Mouse (Mus musculus): ENCODE measurements around the gene Lgr4. TPM values are rescaled to one million over a fixed set of nuclear protein-coding genes. Genes with fewer than 3 reads are reported as not detected.

The Lgr4 gene
- polyA plus RNA-seq, 1 experiment from 2014 or later: 4.7 TPM

- DNase-seq (ENCODE audit: low spot score): no peak
- H3K27me3 ChIP-seq (replicated peaks; ENCODE audit: control insufficient read depth, insufficient read depth, low read length): peaks cover 2% of the 10 kb centered on the region; the same call in 1 of the 2 replicates
These were observed 53.4 kb downstream of the Lgr4 start for GRCm38 (mm10) chr2:109970744-109971410.

GRCm38 (mm10) chr2:109972310-109972709, 54.9 kb downstream of the Lgr4 start:
- no peak overlapping the region for H3K27ac ChIP-seq (ENCODE audit: low read depth, low read length)
- DNase-seq (ENCODE audit: low spot score): no peak
- no peak overlapping the region for H3K4me3 ChIP-seq (ENCODE audit: low read depth, low read length)
- no peak overlapping the region for H3K9ac ChIP-seq (ENCODE audit: low read length)
- 60% methylated on average over 2 of the region's 2 CpGs for WGBS
- no peaks in the 10 kb centered on the region for H3K9me3 ChIP-seq (replicated peaks; ENCODE audit: control insufficient read depth, low read length)
- ATAC-seq: no peak
- H3K27me3 ChIP-seq (replicated peaks; ENCODE audit: control insufficient read depth, insufficient read depth, low read length): 0 out of 2 replicates have a peak, but pooled peaks cover 6% of the 10 kb centered on the region
- no peaks in the 10 kb centered on the region for H3K36me3 ChIP-seq (ENCODE audit: control insufficient read depth, insufficient read depth, low read length)
- no peaks in the 10 kb centered on the region for H3K4me1 ChIP-seq (ENCODE audit: control insufficient read depth, insufficient read depth, low read length)
- H3K4me2 ChIP-seq (ENCODE audit: low read length): no peak overlapping the region

More at GRCm38 (mm10) chr2:109970744-109971410, 53.4 kb downstream of the Lgr4 start:
- Histone ChIP-seq H3K27ac (ENCODE audit: low read depth, low read length) (no peak overlapping the region), H3K9ac (ENCODE audit: low read length) (no peak overlapping the region), H3K36me3 (ENCODE audit: control insufficient read depth, insufficient read depth, low read length) (no peaks in the 10 kb centered on the region), H3K9me3 (replicated peaks; ENCODE audit: control insufficient read depth, low read length) (no peaks in the 10 kb centered on the region), H3K4me3 (ENCODE audit: low read depth, low read length) (no peak overlapping the region), H3K4me2 (ENCODE audit: low read length) (no peak overlapping the region), H3K4me1 (ENCODE audit: control insufficient read depth, insufficient read depth, low read length) (no peaks in the 10 kb centered on the region)
- ATAC-seq: no peak
- WGBS: 71% methylated on average over 8 of the region's 8 CpGs

- Histone ChIP-seq H3K4me1 (ENCODE audit: control insufficient read depth, insufficient read depth, low read length) (no peaks in the 10 kb centered on the region), H3K27me3 (replicated peaks; ENCODE audit: control insufficient read depth, insufficient read depth, low read length) (0 out of 2 replicates have a peak, but pooled peaks cover 7% of the 10 kb centered on the region), H3K4me2 (ENCODE audit: low read length) (no peak overlapping the region), H3K27ac (ENCODE audit: low read depth, low read length) (no peak overlapping the region), H3K9ac (ENCODE audit: low read length) (no peak overlapping the region), H3K9me3 (replicated peaks; ENCODE audit: control insufficient read depth, low read length) (no peaks in the 10 kb centered on the region), H3K36me3 (ENCODE audit: control insufficient read depth, insufficient read depth, low read length) (no peaks in the 10 kb centered on the region), H3K4me3 (ENCODE audit: low read depth, low read length) (no peak overlapping the region)
- DNase-seq (ENCODE audit: low spot score) (no peak), ATAC-seq (no peak)
- WGBS: 54% methylated on average over 7 of the region's 7 CpGs
These were observed 55.5 kb downstream of the Lgr4 start for GRCm38 (mm10) chr2:109972922-109973321.

- H3K36me3 ChIP-seq (ENCODE audit: control insufficient read depth, insufficient read depth, low read length): no peaks in the 10 kb centered on the region
- H3K4me1 ChIP-seq (ENCODE audit: control insufficient read depth, insufficient read depth, low read length): no peaks in the 10 kb centered on the region
- WGBS: 96% methylated on average over 7 of the region's 7 CpGs
- H3K27me3 ChIP-seq (replicated peaks; ENCODE audit: control insufficient read depth, insufficient read depth, low read length): 0 out of 2 replicates have a peak, but pooled peaks cover 7% of the 10 kb centered on the region
- ATAC-seq (no peak), DNase-seq (ENCODE audit: low spot score) (no peak)
- H3K9me3 ChIP-seq (replicated peaks; ENCODE audit: control insufficient read depth, low read length): no peaks in the 10 kb centered on the region
- no peak overlapping the region for H3K4me3 ChIP-seq (ENCODE audit: low read depth, low read length)
- no peak overlapping the region for H3K9ac ChIP-seq (ENCODE audit: low read length)
- H3K4me2 ChIP-seq (ENCODE audit: low read length): no peak overlapping the region
- no peak overlapping the region for H3K27ac ChIP-seq (ENCODE audit: low read depth, low read length)
These were observed 57.4 kb downstream of the Lgr4 start for GRCm38 (mm10) chr2:109974807-109975206.

DNA sequence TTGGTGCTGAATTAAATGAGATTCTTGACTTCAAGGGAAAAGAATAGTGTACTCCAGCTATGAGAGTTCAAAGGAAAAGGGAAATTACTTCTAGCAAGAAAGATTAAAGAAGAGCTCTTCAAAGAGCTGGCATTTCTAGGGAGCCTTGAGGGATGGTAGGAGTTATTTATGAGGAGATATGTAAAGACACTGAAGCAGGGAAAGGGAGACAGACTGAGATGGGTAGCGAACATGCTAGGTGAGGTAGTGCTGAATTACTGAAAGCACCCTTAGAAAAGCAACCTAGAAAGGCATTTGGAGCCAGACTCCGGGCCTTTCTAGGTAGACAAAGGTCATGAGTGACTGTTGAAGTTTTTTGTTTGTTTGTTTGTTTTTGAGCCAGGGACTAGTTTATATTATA, 58.7 kb downstream of the Lgr4 start:
- ATAC-seq: no peak
- H3K27ac ChIP-seq (ENCODE audit: low read depth, low read length): no peak overlapping the region
- no peak overlapping the region for H3K9ac ChIP-seq (ENCODE audit: low read length)
- H3K9me3 ChIP-seq (replicated peaks; ENCODE audit: control insufficient read depth, low read length): no peaks in the 10 kb centered on the region
- H3K4me3 ChIP-seq (ENCODE audit: low read depth, low read length): no peak overlapping the region
- 88% methylated on average over 2 of the region's 2 CpGs for WGBS
- H3K4me1 ChIP-seq (ENCODE audit: control insufficient read depth, insufficient read depth, low read length): no peaks in the 10 kb centered on the region
- 0 out of 2 replicates have a peak, but pooled peaks cover 7% of the 10 kb centered on the region for H3K27me3 ChIP-seq (replicated peaks; ENCODE audit: control insufficient read depth, insufficient read depth, low read length)
- no peaks in the 10 kb centered on the region for H3K36me3 ChIP-seq (ENCODE audit: control insufficient read depth, insufficient read depth, low read length)
- DNase-seq (ENCODE audit: low spot score): no peak
- H3K4me2 ChIP-seq (ENCODE audit: low read length): no peak overlapping the region

DNA sequence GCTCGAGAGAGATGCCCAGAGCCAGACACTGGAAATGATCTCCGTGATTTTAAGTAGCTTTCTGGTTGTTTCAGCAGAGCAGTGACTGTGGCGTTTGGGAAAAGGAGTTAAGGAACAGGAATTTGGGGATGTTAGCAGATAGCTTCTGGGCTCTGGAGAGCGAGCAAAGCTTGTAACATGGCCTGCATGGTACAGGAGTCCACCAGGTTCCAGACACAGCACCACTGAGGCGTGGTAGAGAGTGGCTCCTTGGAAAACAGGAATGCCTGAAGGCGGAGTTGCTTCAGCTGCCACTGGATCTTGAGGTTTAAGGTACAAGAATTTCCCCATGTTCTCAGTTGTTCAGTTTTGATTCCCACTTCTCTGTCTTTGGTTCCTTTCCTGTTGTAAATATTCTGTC, 59.9 kb downstream of the Lgr4 start:
- WGBS: 85% methylated on average over 6 of the region's 6 CpGs
- Histone ChIP-seq H3K27ac (ENCODE audit: low read depth, low read length) (no peak overlapping the region), H3K4me3 (ENCODE audit: low read depth, low read length) (no peak overlapping the region), H3K27me3 (replicated peaks; ENCODE audit: control insufficient read depth, insufficient read depth, low read length) (0 out of 2 replicates have a peak, but pooled peaks cover 7% of the 10 kb centered on the region), H3K36me3 (ENCODE audit: control insufficient read depth, insufficient read depth, low read length) (no peaks in the 10 kb centered on the region), H3K4me1 (ENCODE audit: control insufficient read depth, insufficient read depth, low read length) (no peaks in the 10 kb centered on the region), H3K9ac (ENCODE audit: low read length) (no peak overlapping the region), H3K9me3 (replicated peaks; ENCODE audit: control insufficient read depth, low read length) (no peaks in the 10 kb centered on the region), H3K4me2 (ENCODE audit: low read length) (no peak overlapping the region)
- ATAC-seq (no peak), DNase-seq (ENCODE audit: low spot score) (no peak)

DNA sequence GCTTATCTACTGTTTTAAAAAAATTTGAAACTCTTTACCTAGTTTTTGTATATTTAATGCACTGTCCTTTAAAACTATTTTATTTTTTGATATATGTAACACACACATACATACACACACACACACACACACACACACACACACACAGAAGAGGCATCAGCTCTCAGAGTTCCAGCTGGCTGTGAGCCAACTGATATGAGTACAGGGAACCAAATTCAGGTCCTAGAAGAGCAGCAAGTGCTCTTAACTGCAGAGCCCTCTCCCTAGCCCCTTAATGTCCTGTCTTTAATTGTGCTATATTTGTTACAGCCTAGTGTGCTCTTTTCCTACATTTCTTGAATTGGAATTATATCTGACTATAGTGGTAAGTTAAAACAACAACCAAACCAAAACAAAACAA, 61.8 kb downstream of the Lgr4 start:
- Histone ChIP-seq H3K27me3 (replicated peaks; ENCODE audit: control insufficient read depth, insufficient read depth, low read length) (peaks cover 7% of the 10 kb centered on the region; the same call in 1 of the 2 replicates), H3K4me2 (ENCODE audit: low read length) (no peak overlapping the region), H3K9me3 (replicated peaks; ENCODE audit: control insufficient read depth, low read length) (no peaks in the 10 kb centered on the region), H3K4me3 (ENCODE audit: low read depth, low read length) (no peak overlapping the region), H3K9ac (ENCODE audit: low read length) (no peak overlapping the region), H3K4me1 (ENCODE audit: control insufficient read depth, insufficient read depth, low read length) (no peaks in the 10 kb centered on the region), H3K27ac (ENCODE audit: low read depth, low read length) (no peak overlapping the region), H3K36me3 (ENCODE audit: control insufficient read depth, insufficient read depth, low read length) (no peaks in the 10 kb centered on the region)
- ATAC-seq: no peak
- DNase-seq (ENCODE audit: low spot score): peak; percentile 36

GRCm38 (mm10) chr2:109983435-109983834, 66.0 kb downstream of the Lgr4 start:
- 95% methylated on average over 6 of the region's 6 CpGs for WGBS
- Histone ChIP-seq H3K36me3 (ENCODE audit: control insufficient read depth, insufficient read depth, low read length) (no peaks in the 10 kb centered on the region), H3K27ac (ENCODE audit: low read depth, low read length) (no peak overlapping the region), H3K4me2 (ENCODE audit: low read length) (no peak overlapping the region), H3K4me1 (ENCODE audit: control insufficient read depth, insufficient read depth, low read length) (no peaks in the 10 kb centered on the region), H3K27me3 (replicated peaks; ENCODE audit: control insufficient read depth, insufficient read depth, low read length) (peaks cover 20% of the 10 kb centered on the region), H3K9me3 (replicated peaks; ENCODE audit: control insufficient read depth, low read length) (no peaks in the 10 kb centered on the region), H3K4me3 (ENCODE audit: low read depth, low read length) (no peak overlapping the region), H3K9ac (ENCODE audit: low read length) (no peak overlapping the region)
- ATAC-seq (no peak), DNase-seq (ENCODE audit: low spot score) (no peak)

DNA sequence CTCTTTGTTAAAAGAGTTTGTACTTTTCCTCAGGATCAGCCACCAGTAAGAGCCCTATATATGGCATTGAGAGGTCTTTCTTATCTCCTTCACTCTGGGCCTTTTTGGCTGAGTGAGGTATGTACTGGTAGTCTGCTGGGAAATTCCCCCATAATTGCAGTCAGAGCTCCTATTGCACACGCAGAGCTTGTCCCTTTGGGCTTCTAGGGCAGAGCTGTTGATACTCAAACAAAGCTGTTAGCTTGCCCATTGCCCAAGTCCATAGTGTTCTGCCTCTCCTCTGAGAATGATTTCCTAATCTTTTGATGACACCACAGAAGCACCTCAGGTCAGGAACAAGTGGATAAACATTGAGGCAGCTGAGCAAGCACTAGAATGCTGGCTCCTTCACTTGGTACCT, 67.5 kb downstream of the Lgr4 start:
- 81% methylated on average over 1 of the region's 1 CpGs for WGBS

More for the DNA sequence above, 67.5 kb downstream of the Lgr4 start:
- H3K27ac ChIP-seq (ENCODE audit: low read depth, low read length): no peak overlapping the region
- no peaks in the 10 kb centered on the region for H3K9me3 ChIP-seq (replicated peaks; ENCODE audit: control insufficient read depth, low read length)
- H3K4me2 ChIP-seq (ENCODE audit: low read length): no peak overlapping the region
- no peak for DNase-seq (ENCODE audit: low spot score)
- H3K27me3 ChIP-seq (replicated peaks; ENCODE audit: control insufficient read depth, insufficient read depth, low read length): peaks cover 20% of the 10 kb centered on the region
- no peaks in the 10 kb centered on the region for H3K36me3 ChIP-seq (ENCODE audit: control insufficient read depth, insufficient read depth, low read length)
- H3K9ac ChIP-seq (ENCODE audit: low read length): no peak overlapping the region
- H3K4me3 ChIP-seq (ENCODE audit: low read depth, low read length): no peak overlapping the region
- no peaks in the 10 kb centered on the region for H3K4me1 ChIP-seq (ENCODE audit: control insufficient read depth, insufficient read depth, low read length)
- ATAC-seq: no peak
